Comparison of ENCODE assay signal across 8 mouse cellular contexts in genomic region chr16:10951581-10951980, GRCm38 (mm10).
DNase-seq lines count a peak whose midpoint lies in the region; ATAC-seq and TF ChIP-seq lines count a peak whose summit lies in the region.

No protein-coding gene starts in this region.

- no peak for TF ChIP-seq CTCF in thymus, adult 2 months (IDR thresholded peaks at IDR 0.05; ENCODE audit: borderline replicate concordance, control insufficient read depth, extremely low read depth, insufficient read depth, low read length, poor library complexity)

- H3K4me2 ChIP-seq in neural tube, embryonic 11.5 days (ENCODE audit: low read depth) = no peak overlapping the region
- no peak overlapping the region for H3K4me2 ChIP-seq in neural tube, embryonic 15.5 days

- no peak for TF ChIP-seq POLR2A in thymus, adult 2 months (IDR thresholded peaks at IDR 0.05; ENCODE audit: control insufficient read depth, extremely low read depth, insufficient read depth, low read length, poor library complexity)

- H3K36me3 ChIP-seq in neural tube, embryonic 11.5 days (ENCODE audit: control insufficient read depth, insufficient read depth, low read length) = no peaks in the 10 kb centered on the region
- no peaks in the 10 kb centered on the region for H3K36me3 ChIP-seq in neural tube, embryonic 15.5 days
- peaks cover 12% of the 10 kb centered on the region; the same call in 1 of the 2 replicates for H3K36me3 ChIP-seq in embryonic facial prominence, embryonic 10.5 days (replicated peaks)
- H3K36me3 ChIP-seq in thymus, adult 2 months (ENCODE audit: control insufficient read depth, insufficient read depth, low read length) = no peaks in the 10 kb centered on the region

- no peak for ATAC-seq in cerebellum, adult (ENCODE audit: insufficient number of reproducible peaks, low FRiP score, low TSS enrichment)
- ATAC-seq in neural tube, embryonic 11.5 days (ENCODE audit: insufficient read depth, low FRiP score, low TSS enrichment) = no peak
- ATAC-seq in neural tube, embryonic 15.5 days (ENCODE audit: low FRiP score) = no peak

- H3K27ac ChIP-seq in neural tube, embryonic 11.5 days (ENCODE audit: low read depth, low read length) = no peak overlapping the region
- H3K27ac ChIP-seq in neural tube, embryonic 15.5 days (replicated peaks) = no peak overlapping the region
- H3K27ac ChIP-seq in embryonic facial prominence, embryonic 10.5 days (replicated peaks) = peak overlapping the region; percentile 30; the same call in 1 of the 2 replicates
- no peak overlapping the region for H3K27ac ChIP-seq in thymus, adult 2 months (ENCODE audit: control insufficient read depth, insufficient read depth, low read length)

- WGBS in neural tube, embryonic 11.5 days = 10% methylated on average over 3 of the region's 3 CpGs
- 10% methylated on average over 3 of the region's 3 CpGs for WGBS in neural tube, embryonic 15.5 days
- 12% methylated on average over 3 of the region's 3 CpGs for WGBS in embryonic facial prominence, embryonic 10.5 days
- 66% methylated on average over 3 of the region's 3 CpGs for WGBS in thymus, adult 2 months

- no peak overlapping the region for H3K4me3 ChIP-seq in neural tube, embryonic 11.5 days (ENCODE audit: low read depth, low read length)
- no peak overlapping the region for H3K4me3 ChIP-seq in neural tube, embryonic 15.5 days (replicated peaks)
- no peak overlapping the region for H3K4me3 ChIP-seq in embryonic facial prominence, embryonic 10.5 days
- no peak overlapping the region for H3K4me3 ChIP-seq in thymus, adult 2 months (ENCODE audit: control insufficient read depth, insufficient read depth, low read length)

- no peaks in the 10 kb centered on the region for H3K9me3 ChIP-seq in neural tube, embryonic 11.5 days (ENCODE audit: control insufficient read depth, low read length)
- H3K9me3 ChIP-seq in neural tube, embryonic 15.5 days (replicated peaks) = no peaks in the 10 kb centered on the region
- no peaks in the 10 kb centered on the region for H3K9me3 ChIP-seq in embryonic facial prominence, embryonic 10.5 days

- no peaks in the 10 kb centered on the region for H3K4me1 ChIP-seq in neural tube, embryonic 11.5 days (ENCODE audit: control insufficient read depth, insufficient read depth, low read length)
- H3K4me1 ChIP-seq in neural tube, embryonic 15.5 days = no peaks in the 10 kb centered on the region
- peaks cover 8% of the 10 kb centered on the region for H3K4me1 ChIP-seq in embryonic facial prominence, embryonic 10.5 days
- no peaks in the 10 kb centered on the region for H3K4me1 ChIP-seq in thymus, adult 2 months (replicated peaks; ENCODE audit: control insufficient read depth, insufficient read depth, low read length)

- H3K27me3 ChIP-seq in neural tube, embryonic 11.5 days (ENCODE audit: control insufficient read depth, insufficient read depth, low read length) = no peaks in the 10 kb centered on the region
- no peaks in the 10 kb centered on the region for H3K27me3 ChIP-seq in neural tube, embryonic 15.5 days (replicated peaks)
- H3K27me3 ChIP-seq in embryonic facial prominence, embryonic 10.5 days (replicated peaks; ENCODE audit: low read depth, poor library complexity, severe bottlenecking) = no peaks in the 10 kb centered on the region
- H3K27me3 ChIP-seq in thymus, adult 2 months (ENCODE audit: control insufficient read depth, insufficient read depth, low read length) = no peaks in the 10 kb centered on the region

- peak; percentile 57 to 58 for DNase-seq in cerebellum, postnatal 10 days
- DNase-seq in neural tube, embryonic 11.5 days (ENCODE audit: low spot score) = peak; percentile 28
- DNase-seq in embryonic facial prominence, embryonic 10.5 days (ENCODE audit: low spot score) = peak; percentile 37
- peak; percentile 40 to 65 for DNase-seq in layer of hippocampus, postnatal 10 days (ENCODE audit: low spot score in 2 of 2)
- no peak for DNase-seq in spleen, adult 12 weeks (ENCODE audit: low spot score)
- no peak for DNase-seq in thymus, adult 2 months

- H3K9ac ChIP-seq in neural tube, embryonic 11.5 days (ENCODE audit: low read length) = no peak overlapping the region
- no peak overlapping the region for H3K9ac ChIP-seq in neural tube, embryonic 15.5 days (replicated peaks)

Comparison
In these comparisons a context has a peak if more than half of its experiments do, and no peak if none do; other contexts are left out.
1. DNase-seq: peak in cerebellum, postnatal 10 days (2 of 2), neural tube, embryonic 11.5 days (single experiment), embryonic facial prominence, embryonic 10.5 days (single experiment) and layer of hippocampus, postnatal 10 days (2 of 2); none in spleen, adult 12 weeks (single experiment) and thymus, adult 2 months (single experiment).